Mouse (Mus musculus): ENCODE data around the gene Arhgef2. TPM values are rescaled to one million over a fixed set of nuclear protein-coding genes. Genes with fewer than 3 reads are reported as not detected.
A peak's percentile ranks its signal among the peaks of the same experiment; 100 is the strongest.

Gene Arhgef2
- polyA plus RNA-seq, 1 experiment: 164 TPM

DNA sequence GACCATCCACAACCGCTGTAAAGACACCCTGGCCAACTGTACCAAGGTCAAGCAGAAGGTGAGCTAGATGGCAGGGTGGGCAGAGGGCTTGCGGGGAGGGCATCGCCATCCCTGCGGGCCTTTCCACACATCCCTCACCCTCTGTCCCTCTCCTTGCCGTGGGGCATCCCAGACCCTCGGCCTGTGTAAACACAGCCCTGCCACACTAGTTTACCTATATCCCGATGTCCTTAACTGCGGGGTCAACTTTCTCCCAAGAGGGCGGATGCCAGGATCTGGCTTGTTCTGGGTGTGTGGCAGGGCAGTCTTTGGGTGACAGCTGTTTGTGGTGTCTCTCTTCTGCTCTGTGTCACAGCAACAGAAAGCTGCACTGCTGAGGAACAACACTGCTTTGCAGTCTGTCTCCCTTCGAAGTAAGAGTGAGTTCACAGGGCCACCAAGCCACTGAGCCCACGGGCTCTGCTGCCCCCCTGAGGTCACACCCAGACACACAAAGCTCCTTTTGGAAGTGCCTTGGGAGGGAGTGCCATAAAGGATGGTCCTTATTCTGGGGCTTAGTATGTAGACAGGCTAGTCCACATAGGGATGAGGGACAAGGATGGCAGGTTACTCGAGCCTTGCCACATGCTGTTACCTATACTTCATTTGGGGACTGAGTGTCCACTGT, 26.3 kb downstream of the Arhgef2 start:
- no peaks in the 10 kb centered on the region for H3K27me3 ChIP-seq (ENCODE audit: control insufficient read depth, insufficient read depth, low read length)
- H3K27ac ChIP-seq (ENCODE audit: control insufficient read depth, insufficient read depth, low read length): no peak overlapping the region
- no peak overlapping the region for H3K4me3 ChIP-seq (ENCODE audit: control insufficient read depth, insufficient read depth, low read length)
- peaks cover 77% of the 10 kb centered on the region for H3K36me3 ChIP-seq (ENCODE audit: control insufficient read depth, insufficient read depth, low read length)
- peaks cover 21% of the 10 kb centered on the region for H3K4me1 ChIP-seq (replicated peaks; ENCODE audit: control insufficient read depth, insufficient read depth, low read length)
- TF ChIP-seq POLR2A (IDR thresholded peaks at IDR 0.05; ENCODE audit: control insufficient read depth, extremely low read depth, insufficient read depth, low read length, poor library complexity) (no peak), CTCF (IDR thresholded peaks at IDR 0.05; ENCODE audit: borderline replicate concordance, control insufficient read depth, extremely low read depth, insufficient read depth, low read length, poor library complexity) (peak; percentile 62; the same call in 1 of the 2 replicates)
- no peak for DNase-seq
- 90% methylated on average over 12 of the region's 12 CpGs for WGBS

DNA sequence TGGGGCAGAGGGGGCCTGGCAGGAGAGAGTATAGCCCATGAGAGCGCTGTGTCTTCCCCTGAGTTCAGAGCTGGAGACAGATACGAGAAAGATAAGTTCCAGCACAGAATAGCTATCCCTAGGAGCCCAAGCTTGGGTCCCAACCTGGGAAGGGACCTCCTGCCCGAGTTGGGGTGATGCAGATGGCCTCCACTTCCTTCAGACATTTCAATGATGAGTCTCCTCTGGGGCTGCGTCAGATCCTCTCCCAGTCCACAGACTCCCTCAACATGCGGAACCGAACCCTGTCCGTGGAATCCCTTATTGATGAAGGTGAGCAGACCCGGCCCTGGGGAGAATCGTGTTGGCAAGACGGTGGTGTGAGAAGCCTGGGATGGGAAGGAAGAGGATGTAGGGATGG, 27.3 kb downstream of the Arhgef2 start:
- no peak for DNase-seq
- H3K4me3 ChIP-seq (ENCODE audit: control insufficient read depth, insufficient read depth, low read length): no peak overlapping the region
- peaks cover 17% of the 10 kb centered on the region for H3K4me1 ChIP-seq (replicated peaks; ENCODE audit: control insufficient read depth, insufficient read depth, low read length)

DNA sequence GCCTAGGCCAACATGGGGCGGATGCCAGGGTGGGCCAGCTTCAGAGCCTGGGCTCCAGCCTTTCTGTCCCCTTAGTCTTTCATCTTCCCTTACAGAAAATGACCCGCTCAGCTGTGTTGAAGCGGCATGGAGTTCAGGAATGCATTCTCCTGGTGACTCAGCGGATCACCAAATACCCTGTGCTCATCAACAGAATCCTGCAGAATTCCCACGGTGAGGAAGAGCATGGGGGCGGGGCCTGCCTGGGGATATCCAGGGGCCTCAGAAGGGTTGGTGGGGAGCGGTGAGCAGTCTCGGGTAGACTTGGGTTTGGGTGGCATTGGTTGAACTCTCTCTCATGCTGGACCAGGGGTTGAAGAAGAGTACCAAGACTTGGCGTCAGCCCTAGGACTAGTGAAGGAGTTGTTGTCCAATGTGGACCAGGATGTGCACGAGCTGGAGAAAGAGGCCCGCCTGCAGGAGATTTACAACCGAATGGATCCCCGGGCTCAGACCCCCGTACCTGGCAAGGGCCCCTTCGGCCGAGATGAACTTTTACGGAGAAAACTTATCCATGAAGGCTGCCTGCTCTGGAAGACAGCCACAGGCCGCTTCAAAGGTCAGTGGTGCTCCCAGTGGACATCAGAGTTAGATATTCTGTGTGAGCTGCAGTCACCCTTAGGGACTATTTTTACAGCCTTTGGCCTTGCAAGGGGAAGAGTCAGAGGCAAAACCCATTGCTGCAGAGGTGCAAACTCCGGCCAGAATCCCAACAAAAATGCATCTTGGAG, 29.9 kb downstream of the Arhgef2 start:
- Histone ChIP-seq H3K4me3 (ENCODE audit: control insufficient read depth, insufficient read depth, low read length) (no peak overlapping the region), H3K4me1 (replicated peaks; ENCODE audit: control insufficient read depth, insufficient read depth, low read length) (peaks cover 6% of the 10 kb centered on the region), H3K36me3 (ENCODE audit: control insufficient read depth, insufficient read depth, low read length) (peaks cover 93% of the 10 kb centered on the region), H3K27ac (ENCODE audit: control insufficient read depth, insufficient read depth, low read length) (no peak overlapping the region), H3K27me3 (ENCODE audit: control insufficient read depth, insufficient read depth, low read length) (no peaks in the 10 kb centered on the region)
- DNase-seq: no peak
- WGBS: 95% methylated on average over 19 of the region's 19 CpGs
- no peak for TF ChIP-seq POLR2A (IDR thresholded peaks at IDR 0.05; ENCODE audit: control insufficient read depth, extremely low read depth, insufficient read depth, low read length, poor library complexity)
- no peak for TF ChIP-seq CTCF (IDR thresholded peaks at IDR 0.05; ENCODE audit: borderline replicate concordance, control insufficient read depth, extremely low read depth, insufficient read depth, low read length, poor library complexity)

More for the DNA sequence above, 27.3 kb downstream of the Arhgef2 start:
- TF ChIP-seq POLR2A (IDR thresholded peaks at IDR 0.05; ENCODE audit: control insufficient read depth, extremely low read depth, insufficient read depth, low read length, poor library complexity) (no peak), CTCF (IDR thresholded peaks at IDR 0.05; ENCODE audit: borderline replicate concordance, control insufficient read depth, extremely low read depth, insufficient read depth, low read length, poor library complexity) (no peak)
- Histone ChIP-seq H3K27ac (ENCODE audit: control insufficient read depth, insufficient read depth, low read length) (no peak overlapping the region), H3K27me3 (ENCODE audit: control insufficient read depth, insufficient read depth, low read length) (no peaks in the 10 kb centered on the region), H3K36me3 (ENCODE audit: control insufficient read depth, insufficient read depth, low read length) (peaks cover 85% of the 10 kb centered on the region)
- WGBS: 97% methylated on average over 10 of the region's 10 CpGs

DNA sequence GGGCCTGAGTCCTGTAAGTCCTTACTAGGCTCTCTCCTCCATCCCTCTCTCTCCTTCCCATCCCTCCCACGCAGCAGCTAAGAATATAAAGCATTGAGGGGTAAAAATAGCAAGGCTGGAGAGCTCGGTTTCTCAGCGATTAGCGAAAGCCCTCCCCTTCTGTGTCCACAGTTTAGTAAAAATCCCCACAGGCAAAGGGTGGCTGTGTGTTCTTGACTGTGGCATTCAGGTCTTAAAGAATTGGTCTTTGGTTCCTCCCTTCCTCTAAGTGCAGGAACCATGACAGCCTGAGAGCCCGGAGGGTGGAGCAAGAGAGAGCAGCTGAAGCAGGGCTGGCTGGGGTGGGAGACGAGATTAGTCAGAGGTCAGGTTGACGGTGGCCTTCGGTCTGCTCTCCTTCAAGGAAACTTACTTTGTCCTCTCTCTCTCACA, 30.8 kb downstream of the Arhgef2 start:
- H3K4me1 ChIP-seq (replicated peaks; ENCODE audit: control insufficient read depth, insufficient read depth, low read length): no peaks in the 10 kb centered on the region
- H3K27ac ChIP-seq (ENCODE audit: control insufficient read depth, insufficient read depth, low read length): no peak overlapping the region
- H3K36me3 ChIP-seq (ENCODE audit: control insufficient read depth, insufficient read depth, low read length): peaks cover 90% of the 10 kb centered on the region
- DNase-seq: no peak
- TF ChIP-seq POLR2A (IDR thresholded peaks at IDR 0.05; ENCODE audit: control insufficient read depth, extremely low read depth, insufficient read depth, low read length, poor library complexity) (no peak), CTCF (IDR thresholded peaks at IDR 0.05; ENCODE audit: borderline replicate concordance, control insufficient read depth, extremely low read depth, insufficient read depth, low read length, poor library complexity) (no peak)
- over 99% methylated on average over 8 of the region's 8 CpGs for WGBS
- H3K27me3 ChIP-seq (ENCODE audit: control insufficient read depth, insufficient read depth, low read length): no peaks in the 10 kb centered on the region
- H3K4me3 ChIP-seq (ENCODE audit: control insufficient read depth, insufficient read depth, low read length): no peak overlapping the region

DNA sequence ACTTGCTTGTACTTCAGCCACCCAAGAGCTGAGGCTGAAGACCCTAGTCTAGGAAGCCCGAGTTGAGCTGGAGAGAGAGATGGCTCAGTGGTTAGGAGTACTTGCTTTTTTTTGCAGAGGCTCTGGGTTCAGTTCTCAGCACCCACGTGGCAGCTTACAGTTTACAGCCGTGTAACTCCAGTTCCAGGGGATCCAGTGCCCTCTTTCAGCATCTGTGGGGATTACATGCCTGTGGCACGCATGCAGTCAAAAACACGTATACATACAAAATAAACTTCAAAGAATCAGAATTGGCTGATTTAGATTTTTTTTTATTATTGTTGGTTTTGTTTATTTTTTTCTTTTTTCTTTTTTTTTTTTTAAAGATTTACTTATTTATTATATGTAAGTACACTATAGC, 31.4 kb downstream of the Arhgef2 start:
- Histone ChIP-seq H3K4me1 (replicated peaks; ENCODE audit: control insufficient read depth, insufficient read depth, low read length) (no peaks in the 10 kb centered on the region), H3K4me3 (ENCODE audit: control insufficient read depth, insufficient read depth, low read length) (no peak overlapping the region), H3K27ac (ENCODE audit: control insufficient read depth, insufficient read depth, low read length) (no peak overlapping the region), H3K36me3 (ENCODE audit: control insufficient read depth, insufficient read depth, low read length) (peaks cover 90% of the 10 kb centered on the region), H3K27me3 (ENCODE audit: control insufficient read depth, insufficient read depth, low read length) (no peaks in the 10 kb centered on the region)
- no peak for TF ChIP-seq CTCF (IDR thresholded peaks at IDR 0.05; ENCODE audit: borderline replicate concordance, control insufficient read depth, extremely low read depth, insufficient read depth, low read length, poor library complexity)
- no peak for TF ChIP-seq POLR2A (IDR thresholded peaks at IDR 0.05; ENCODE audit: control insufficient read depth, extremely low read depth, insufficient read depth, low read length, poor library complexity)
- whole genome bisulfite sequencing: 96% methylated on average over 5 of the region's 5 CpGs
- DNase-seq: no peak

- 97% methylated on average over 12 of the region's 12 CpGs for WGBS
- TF ChIP-seq POLR2A (IDR thresholded peaks at IDR 0.05; ENCODE audit: control insufficient read depth, extremely low read depth, insufficient read depth, low read length, poor library complexity): no peak
- TF ChIP-seq CTCF (IDR thresholded peaks at IDR 0.05; ENCODE audit: borderline replicate concordance, control insufficient read depth, extremely low read depth, insufficient read depth, low read length, poor library complexity): no peak
These were observed 33.5 kb downstream of the Arhgef2 start for GRCm38 (mm10) chr3:88639239-88639638.

More at GRCm38 (mm10) chr3:88639239-88639638, 33.5 kb downstream of the Arhgef2 start:
- Histone ChIP-seq H3K27ac (ENCODE audit: control insufficient read depth, insufficient read depth, low read length) (no peak overlapping the region), H3K36me3 (ENCODE audit: control insufficient read depth, insufficient read depth, low read length) (peaks cover 90% of the 10 kb centered on the region), H3K27me3 (ENCODE audit: control insufficient read depth, insufficient read depth, low read length) (no peaks in the 10 kb centered on the region), H3K4me1 (replicated peaks; ENCODE audit: control insufficient read depth, insufficient read depth, low read length) (no peaks in the 10 kb centered on the region), H3K4me3 (ENCODE audit: control insufficient read depth, insufficient read depth, low read length) (no peak overlapping the region)
- DNase-seq: no peak
